Mouse (Mus musculus) thymus, postnatal 0 days (tissue): ENCODE measurements around the gene Fam214b. TPM values are rescaled to one million over a fixed set of nuclear protein-coding genes. Genes with fewer than 3 reads are reported as not detected.
A peak's percentile ranks its signal among the peaks of the same experiment; 100 is the strongest.

Experiments
- DNase-seq: peaks from one replicate; pipeline ENCODE4 v3.0.0-alpha.2; 2015; ENCODE audit warnings: low spot score
- polyA plus RNA-seq: library from polyadenylated mRNA; unstranded; fragments of >200 nt; fragmentation: Nextera tagmentation; extraction: Ambion mirVana; gene quantifications from 2 replicates; pipeline ENCODE4 v1.2.1, GENCODE M21; 2015

The Fam214b gene
- polyA plus RNA-seq, 1 experiment from 2014 or later = 3.0 TPM

GRCm38 (mm10) chr4:43038567-43039495 is 7.2 kb downstream of the Fam214b start:
- DNase-seq = no peak

- no peak for DNase-seq
Observed at GRCm38 (mm10) chr4:43037860-43038566, 8.0 kb downstream of the Fam214b start.

GRCm38 (mm10) chr4:43036356-43036755 is 9.7 kb downstream of the Fam214b start:
- no peak for DNase-seq

- no peak for DNase-seq
Observed at GRCm38 (mm10) chr4:43035851-43036250, 10.2 kb downstream of the Fam214b start.

- no peak for DNase-seq
Observed at GRCm38 (mm10) chr4:43033481-43033880, 12.5 kb downstream of the Fam214b start.

- no peak for DNase-seq
Observed at GRCm38 (mm10) chr4:43032501-43032900, 13.5 kb downstream of the Fam214b start.

GRCm38 (mm10) chr4:43031237-43031995 is 14.6 kb downstream of the Fam214b start, which contains the start of gene Stoml2:
Gene Stoml2 (minus strand): TSS chr4:43031710.
- peak; percentile 85 for DNase-seq

GRCm38 (mm10) chr4:43030780-43031230 is 15.2 kb downstream of the Fam214b start:
- no peak for DNase-seq

GRCm38 (mm10) chr4:43030352-43030751 is 15.7 kb downstream of the Fam214b start:
- no peak for DNase-seq

- no peak for DNase-seq
Observed at GRCm38 (mm10) chr4:43029749-43030148, 16.3 kb downstream of the Fam214b start.

GRCm38 (mm10) chr4:43029121-43029520 is 16.9 kb downstream of the Fam214b start:
- no peak for DNase-seq

- peak; percentile 93 for DNase-seq
Observed at GRCm38 (mm10) chr4:43025084-43025960, 20.7 kb downstream of the Fam214b start, which contains the start of gene Pigo. Gene Pigo (minus strand): TSS chr4:43025819.

- DNase-seq = no peak
Observed at GRCm38 (mm10) chr4:43024673-43025072, 21.3 kb downstream of the Fam214b start.

- no peak for DNase-seq
Observed at GRCm38 (mm10) chr4:43021341-43021740, 24.7 kb downstream of the Fam214b start.

GRCm38 (mm10) chr4:43020876-43021275 is 25.1 kb downstream of the Fam214b start:
- no peak for DNase-seq

- no peak for DNase-seq
Observed at GRCm38 (mm10) chr4:43019641-43020465, 26.2 kb downstream of the Fam214b start.

- DNase-seq = no peak
Observed at GRCm38 (mm10) chr4:43019176-43019575, 26.8 kb downstream of the Fam214b start.

GRCm38 (mm10) chr4:43018156-43018555 is 27.9 kb downstream of the Fam214b start:
- DNase-seq = no peak

GRCm38 (mm10) chr4:43012091-43012490 is 33.9 kb downstream of the Fam214b start:
- DNase-seq = no peak
